Mouse (Mus musculus) MEL (cell line): ENCODE results near the gene 1110051M20Rik.

Experiments used
- CTCF ChIP-seq, 3 experiments: IDR thresholded peaks in 2 of 3; conservative IDR thresholded peaks in 1 of 3; 2 replicates each; pipeline ENCODE4 v1.5.1; 2011 to 2012; ENCODE audit warnings: low read length in 3 of 3, low read depth in 2 of 3, mild to moderate bottlenecking in 2 of 3, improper control_type of control experiment in 1 of 3, inconsistent platforms in 1 of 3, mixed read lengths in 1 of 3, moderate library complexity in 1 of 3; ENCODE audit not compliant: control insufficient read depth in 1 of 3, insufficient read depth in 1 of 3, poor library complexity in 1 of 3, severe bottlenecking in 1 of 3
- E2F4 ChIP-seq: IDR thresholded peaks from 2 replicates; pipeline ENCODE4 v1.6.1; 2011; ENCODE audit warnings: low read depth, low read length, improper control_type of control experiment, borderline replicate concordance
- GATA1 ChIP-seq: IDR thresholded peaks from 2 replicates; pipeline ENCODE4 v1.6.1; 2011; ENCODE audit warnings: low read depth, low read length, improper control_type of control experiment
- KAT2A ChIP-seq: conservative IDR thresholded peaks from 2 replicates; pipeline ENCODE4 v1.6.1; 2012; ENCODE audit warnings: low read depth, low read length, improper control_type of control experiment, inconsistent platforms
- MAX ChIP-seq: IDR thresholded peaks from 2 replicates; pipeline ENCODE4 v1.6.1; 2011; ENCODE audit warnings: low read length, improper control_type of control experiment
- MYC ChIP-seq: IDR thresholded peaks from 2 replicates; pipeline ENCODE4 v1.6.1; 2011; ENCODE audit warnings: low read depth, mild to moderate bottlenecking, low read length, improper control_type of control experiment, moderate library complexity
- NRF1 ChIP-seq: IDR thresholded peaks from 2 replicates; pipeline ENCODE4 v1.6.1; 2014; ENCODE audit warnings: low read depth, mild to moderate bottlenecking, inconsistent platforms, low read length, improper control_type of control experiment, moderate library complexity; ENCODE audit not compliant: poor library complexity, insufficient read depth, severe bottlenecking
- POLR2A ChIP-seq, 2 experiments: IDR thresholded peaks; 2 replicates each; pipeline ENCODE4 v1.6.1; 2011 to 2012; ENCODE audit warnings: low read length in 2 of 2, mild to moderate bottlenecking in 2 of 2, control low read depth in 1 of 2, improper control_type of control experiment in 1 of 2, low read depth in 1 of 2, moderate library complexity in 1 of 2; ENCODE audit not compliant: control insufficient read depth in 1 of 2, insufficient read depth in 1 of 2, poor library complexity in 1 of 2
- TAL1 ChIP-seq: IDR thresholded peaks from 2 replicates; pipeline ENCODE4 v1.6.1; 2012; ENCODE audit warnings: mild to moderate bottlenecking, inconsistent platforms, low read length, moderate library complexity, mixed read lengths
- UBTF ChIP-seq: IDR thresholded peaks from 2 replicates; pipeline ENCODE4 v1.6.1; 2012; ENCODE audit warnings: low read depth, mild to moderate bottlenecking, inconsistent platforms, low read length, improper control_type of control experiment, moderate library complexity, borderline replicate concordance; ENCODE audit not compliant: insufficient read depth
- ZKSCAN1 ChIP-seq: IDR thresholded peaks from 2 replicates; pipeline ENCODE4 v1.6.1; 2012; ENCODE audit warnings: low read depth, mild to moderate bottlenecking, inconsistent platforms, low read length, improper control_type of control experiment, moderate library complexity

DNA sequence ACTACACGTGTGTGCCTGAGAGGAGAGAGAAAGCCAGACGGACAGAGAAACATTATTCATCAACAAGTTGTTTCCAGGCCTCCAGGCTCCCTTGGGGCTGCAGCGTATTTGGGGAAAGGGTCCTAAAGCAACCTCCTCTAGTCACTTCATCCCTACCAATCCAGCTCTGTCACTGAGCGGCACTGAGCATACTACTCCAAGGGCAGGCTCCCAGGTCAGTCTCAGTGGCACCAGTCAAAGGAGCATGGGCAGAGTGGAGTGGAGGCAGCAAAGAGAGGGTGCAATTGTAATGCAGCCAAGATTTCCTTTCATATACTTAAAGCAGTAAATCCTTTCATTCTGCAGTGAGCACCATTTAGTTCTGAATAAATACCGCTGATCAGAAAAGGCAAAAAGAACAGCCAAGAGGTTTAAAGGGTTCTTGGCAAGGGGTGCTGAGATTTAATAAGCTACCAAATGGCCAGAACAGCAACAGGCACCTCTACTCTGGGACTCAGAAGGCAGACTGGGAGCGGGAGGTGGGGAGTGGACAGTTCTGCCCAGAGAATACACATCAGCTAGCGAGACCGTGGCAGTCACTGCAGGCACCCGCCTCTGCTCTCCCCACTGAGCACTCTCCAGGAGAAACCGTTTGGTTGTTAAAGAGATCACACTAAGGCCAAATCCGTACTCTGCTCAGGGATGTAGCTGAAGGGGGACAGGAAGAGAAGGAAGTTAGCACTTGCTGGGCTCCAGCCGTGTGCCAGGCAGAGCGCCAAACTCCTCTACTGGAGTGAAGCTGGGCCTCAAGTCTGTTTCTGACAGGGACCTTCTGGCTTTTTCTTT is 159.9 kb downstream of the 1110051M20Rik start:
- no peak for TF ChIP-seq UBTF
- TF ChIP-seq POLR2A (IDR thresholded peaks at IDR 0.05; ENCODE audit: control insufficient read depth in 1 of 2, insufficient read depth in 1 of 2, low read depth in 1 of 2, low read length in 2 of 2, poor library complexity in 1 of 2): no peak
- no peak for TF ChIP-seq CTCF (IDR thresholded peaks at IDR 0.05 in 2 of 3, conservative IDR thresholded peaks at IDR 0.05 in 1 of 3; ENCODE audit: control insufficient read depth in 1 of 3, insufficient read depth in 1 of 3, low read depth in 2 of 3, low read length in 3 of 3, poor library complexity in 1 of 3, severe bottlenecking in 1 of 3)
- no peak for TF ChIP-seq KAT2A
- no peak for TF ChIP-seq GATA1
- TF ChIP-seq E2F4: no peak
- no peak for TF ChIP-seq NRF1
- no peak for TF ChIP-seq TAL1
- no peak for TF ChIP-seq ZKSCAN1
- TF ChIP-seq MYC: no peak
- no peak for TF ChIP-seq MAX
